Mouse (Mus musculus) intestine, embryonic 15.5 days (tissue): ENCODE data around the gene Stk38. TPM values are rescaled to one million over a fixed set of nuclear protein-coding genes. Genes with fewer than 3 reads are reported as not detected.

Source experiments
- ATAC-seq: fragments of 200-750 bp; cut with Nextera tagmentation; 2 replicates; pipeline ENCODE4 v1.8.0; 2017; ENCODE audit warnings: moderate TSS enrichment, moderate library complexity
- H3K27ac ChIP-seq: fragments of 300-500 bp; sonication (generic); 2 replicates; pipeline ENCODE4 v1.5.1; 2015; ENCODE audit warnings: mild to moderate bottlenecking, inconsistent platforms
- H3K27me3 ChIP-seq: fragments of 300-500 bp; sonication (generic); replicated peaks from 2 replicates; pipeline ENCODE4 v1.6.1; 2015; ENCODE audit warnings: inconsistent platforms
- H3K36me3 ChIP-seq: fragments of 300-500 bp; sonication (generic); 2 replicates; pipeline ENCODE4 v1.6.1; 2015; ENCODE audit warnings: inconsistent platforms
- H3K4me1 ChIP-seq: fragments of 300-500 bp; sonication (generic); replicated peaks from 2 replicates; pipeline ENCODE4 v1.6.1; 2015; ENCODE audit warnings: inconsistent platforms
- H3K4me2 ChIP-seq: fragments of 300-500 bp; sonication (generic); replicated peaks from 2 replicates; pipeline ENCODE4 v1.6.1; 2015; ENCODE audit warnings: mild to moderate bottlenecking, inconsistent platforms
- H3K4me3 ChIP-seq: fragments of 300-500 bp; sonication (generic); replicated peaks from 2 replicates; pipeline ENCODE4 v1.5.1; 2015; ENCODE audit warnings: inconsistent platforms
- H3K9ac ChIP-seq: fragments of 300-500 bp; sonication (generic); 2 replicates; pipeline ENCODE4 v1.6.1; 2015; ENCODE audit warnings: inconsistent platforms
- H3K9me3 ChIP-seq: fragments of 300-500 bp; sonication (generic); 2 replicates; pipeline ENCODE4 v1.6.1; 2016; ENCODE audit warnings: inconsistent platforms
- WGBS: fragments of 180-500 bp; shearing (Covaris S2); methylation state at CpG from one replicate; pipeline ENCODE4 v1.1.7; 2015; 5-methylcytosine and 5-hydroxymethylcytosine counted together
- polyA plus RNA-seq: library from polyadenylated mRNA; unstranded; fragments of >200 nt; fragmentation: Nextera tagmentation; extraction: Ambion mirVana; gene quantifications from 2 replicates; pipeline ENCODE4 v1.2.1, GENCODE M21; 2015

Stk38 gene
- polyA plus RNA-seq, 1 experiment from 2014 or later, result 90.7 TPM

DNA sequence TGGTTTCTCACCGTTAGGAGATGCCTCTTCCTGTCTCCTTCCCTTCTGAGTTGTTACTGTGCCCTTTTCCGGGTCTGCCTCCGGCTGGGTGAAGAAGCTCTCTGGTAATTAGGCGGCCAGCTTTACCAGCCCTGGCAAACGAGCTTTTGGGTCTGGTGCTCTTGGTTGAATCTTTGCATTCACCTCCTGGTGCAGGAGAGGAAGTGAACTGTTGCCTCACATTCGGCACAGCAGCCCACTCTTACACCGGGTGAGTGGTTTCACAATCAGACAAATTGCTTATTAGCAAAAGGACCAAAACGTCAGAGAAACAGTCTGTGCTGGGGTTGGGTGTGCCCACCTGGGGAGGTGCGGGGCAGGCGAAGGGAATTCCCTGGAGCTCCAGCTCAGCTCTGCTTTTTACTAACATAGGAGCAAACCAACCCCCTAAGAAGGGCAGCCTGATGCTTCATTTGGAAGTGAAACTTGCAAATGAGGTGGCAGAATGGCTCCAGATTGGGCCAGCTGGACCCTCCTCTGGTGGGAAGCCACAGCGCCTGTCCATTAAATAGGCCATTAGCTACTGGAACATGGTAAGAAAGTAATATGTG, 40.7 kb downstream of the Stk38 start:
- ATAC-seq, result no peak
- H3K9ac ChIP-seq, result no peak overlapping the region
- no peaks in the 10 kb centered on the region for H3K27me3 ChIP-seq
- H3K4me3 ChIP-seq, result no peak overlapping the region
- H3K4me1 ChIP-seq, result no peaks in the 10 kb centered on the region
- 77% methylated on average over 11 of the region's 11 CpGs for WGBS
- no peak overlapping the region for H3K27ac ChIP-seq
- peaks cover 60% of the 10 kb centered on the region for H3K36me3 ChIP-seq
- no peak overlapping the region for H3K4me2 ChIP-seq
- no peaks in the 10 kb centered on the region for H3K9me3 ChIP-seq

DNA sequence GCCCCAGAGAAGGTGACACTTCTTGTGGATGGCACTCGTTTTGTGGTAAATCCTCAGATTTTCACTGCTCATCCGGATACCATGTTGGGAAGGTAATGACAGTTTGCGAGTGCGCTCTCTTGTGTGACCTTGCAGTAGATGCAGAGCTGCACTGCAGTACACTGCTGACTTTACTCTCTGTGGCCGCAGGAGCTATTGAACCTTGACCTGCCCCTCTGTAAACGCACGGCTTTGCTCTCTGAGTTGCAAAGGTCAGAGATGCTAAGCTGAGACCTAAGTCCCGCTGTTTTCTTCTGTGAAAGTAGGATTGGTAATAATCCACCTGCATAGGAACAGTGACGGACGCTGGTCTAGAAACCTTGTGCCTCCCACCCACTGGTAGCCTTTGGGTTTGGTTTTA, 46.2 kb downstream of the Stk38 start:
- Histone ChIP-seq H3K27me3 (no peaks in the 10 kb centered on the region), H3K36me3 (peaks cover 48% of the 10 kb centered on the region), H3K4me1 (0 out of 2 replicates have a peak, but pooled peaks cover 9% of the 10 kb centered on the region), H3K9me3 (no peaks in the 10 kb centered on the region), H3K4me2 (no peak overlapping the region), H3K4me3 (no peak overlapping the region), H3K9ac (no peak overlapping the region), H3K27ac (no peak overlapping the region)
- 80% methylated on average over 10 of the region's 10 CpGs for WGBS
- ATAC-seq, result no peak

DNA sequence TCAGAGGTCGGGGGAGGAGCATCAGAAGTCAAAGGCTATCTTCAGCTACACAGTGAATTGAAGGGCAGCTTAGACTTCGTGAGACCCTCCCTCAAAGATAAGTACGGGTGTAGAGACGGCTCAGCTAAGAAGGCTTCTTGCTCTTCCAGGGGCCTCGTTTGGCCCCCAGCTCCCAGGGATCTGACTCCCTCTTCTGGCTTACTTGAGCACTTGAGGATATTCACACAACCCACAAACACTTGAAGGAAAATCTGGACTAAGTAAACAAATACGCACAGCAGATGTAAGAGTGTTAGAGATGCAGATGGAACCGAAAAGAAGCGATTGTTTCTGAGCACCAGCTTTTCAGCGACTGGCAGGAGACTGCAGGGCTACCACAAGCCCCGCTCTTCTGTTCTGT, 47.2 kb downstream of the Stk38 start:
- H3K36me3 ChIP-seq, result peaks cover 38% of the 10 kb centered on the region
- H3K9ac ChIP-seq, result no peak overlapping the region
- 50% methylated on average over 10 of the region's 10 CpGs for WGBS
- no peak overlapping the region for H3K4me2 ChIP-seq
- 0 out of 2 replicates have a peak, but pooled peaks cover 9% of the 10 kb centered on the region for H3K4me1 ChIP-seq
- H3K27ac ChIP-seq, result no peak overlapping the region
- H3K27me3 ChIP-seq, result no peaks in the 10 kb centered on the region
- ATAC-seq, result no peak
- H3K4me3 ChIP-seq, result no peak overlapping the region
- no peaks in the 10 kb centered on the region for H3K9me3 ChIP-seq

DNA sequence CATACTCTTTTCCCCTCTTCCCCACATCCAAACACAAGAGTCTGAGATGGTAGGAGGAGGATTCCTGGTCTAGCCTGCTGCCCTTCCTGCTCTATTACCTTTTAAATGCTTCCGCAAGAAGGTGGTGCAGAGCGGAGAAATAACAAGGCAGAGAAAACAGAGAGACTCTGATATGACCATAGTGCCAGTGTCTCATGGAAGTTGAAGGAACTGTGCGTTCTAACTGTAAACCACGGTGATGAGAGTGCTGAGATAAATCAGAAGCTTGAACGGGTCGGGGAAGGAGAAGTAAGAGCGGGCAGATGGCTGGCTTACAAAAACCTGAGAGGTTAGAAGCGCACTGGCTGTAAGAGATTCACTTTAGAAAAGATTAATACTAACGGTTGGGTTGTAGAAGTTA, 53.4 kb downstream of the Stk38 start:
- Histone ChIP-seq H3K27me3 (no peaks in the 10 kb centered on the region), H3K4me3 (no peak overlapping the region), H3K4me1 (peaks cover 18% of the 10 kb centered on the region), H3K27ac (no peak overlapping the region), H3K36me3 (no peaks in the 10 kb centered on the region), H3K4me2 (no peak overlapping the region; the same call in 1 of the 2 replicates), H3K9me3 (no peaks in the 10 kb centered on the region), H3K9ac (no peak overlapping the region)
- no peak for ATAC-seq
- 88% methylated on average over 9 of the region's 9 CpGs for WGBS

DNA sequence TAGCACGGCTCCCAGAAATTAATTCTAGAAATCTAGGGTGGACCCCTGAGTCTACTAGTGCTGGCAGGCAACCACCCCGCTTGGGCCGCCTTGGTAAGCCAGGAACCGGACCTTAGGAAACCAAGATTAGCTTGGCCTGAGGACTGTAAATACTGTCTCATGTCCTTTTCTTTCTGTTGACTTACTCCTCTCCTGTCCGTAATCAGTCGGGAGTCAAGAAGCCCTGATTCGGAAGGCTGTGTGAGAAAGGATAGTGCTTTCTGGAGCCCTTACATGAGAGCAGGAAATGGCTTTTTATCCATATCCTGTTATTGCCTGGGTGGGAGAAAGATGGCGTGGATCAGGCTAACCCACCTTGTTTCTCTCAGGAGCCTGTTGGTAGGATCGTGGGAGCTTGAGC, 54.5 kb downstream of the Stk38 start:
- Histone ChIP-seq H3K9ac (peak overlapping the region; percentile 92), H3K36me3 (no peaks in the 10 kb centered on the region), H3K27me3 (no peaks in the 10 kb centered on the region), H3K9me3 (no peaks in the 10 kb centered on the region), H3K4me3 (peak overlapping the region; percentile 73), H3K4me2 (peak overlapping the region; percentile 79), H3K27ac (0 out of 2 replicates have a peak overlapping the region, but pooled peaks have one; percentile 29), H3K4me1 (peaks cover 18% of the 10 kb centered on the region)
- ATAC-seq, result no peak
- 8% methylated on average over 9 of the region's 9 CpGs for WGBS

DNA sequence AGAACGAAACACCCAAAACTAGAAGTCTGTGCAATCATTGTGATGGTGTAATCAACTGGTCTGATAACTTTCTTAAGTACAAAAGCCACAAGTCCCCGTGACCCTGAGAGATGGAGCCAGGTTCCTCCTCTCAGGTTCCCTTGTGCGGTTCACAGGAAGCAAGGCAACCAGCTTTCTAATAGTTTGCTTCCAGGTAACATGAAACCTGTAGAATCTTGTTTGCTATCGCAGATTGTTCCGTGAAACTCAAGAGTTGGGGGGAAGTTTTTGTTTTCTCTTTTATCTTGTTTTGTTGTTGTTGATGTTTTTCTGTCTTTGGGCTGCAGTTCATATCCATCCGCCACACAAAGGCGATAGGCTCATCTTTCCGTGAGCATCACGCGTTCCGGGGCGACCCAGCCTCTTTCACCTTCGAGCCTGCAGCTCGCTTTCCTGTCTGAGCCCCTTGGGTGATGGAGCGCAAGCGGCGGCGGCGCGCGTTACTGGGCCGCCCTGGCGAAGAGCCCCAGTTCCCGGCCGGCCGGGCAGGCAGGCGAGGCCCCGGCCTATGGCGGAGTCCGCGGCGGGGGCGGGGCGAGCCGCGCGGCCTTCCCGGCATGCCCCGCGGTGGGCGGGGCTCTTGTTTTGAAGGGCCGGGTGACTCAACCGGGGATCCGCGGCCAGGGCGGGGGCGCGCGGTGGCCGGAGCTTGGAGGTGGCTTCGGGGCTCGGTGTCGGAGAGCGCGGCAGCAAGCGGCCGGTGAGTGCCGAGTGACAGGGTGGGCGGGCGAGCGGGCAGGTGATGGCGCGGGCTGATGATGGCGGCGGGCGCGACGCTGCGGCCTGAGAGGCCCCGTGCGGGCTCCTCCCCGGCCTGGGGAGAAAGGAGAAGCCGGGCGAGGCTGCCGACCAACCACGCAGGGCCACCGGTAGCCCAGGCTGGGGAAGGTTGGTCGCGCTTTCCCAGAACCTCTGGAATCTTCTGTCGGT, 55.7 kb downstream of the Stk38 start, which contains the start of gene Kctd20:
TSS of gene Kctd20 (plus strand) at position 120 of the 969 bp plus-strand sequence.
- peaks cover 14% of the 10 kb centered on the region for H3K4me1 ChIP-seq
- under 1% methylated on average over 72 of the region's 80 CpGs for WGBS
- H3K4me3 ChIP-seq, result peak within 1 kb of the TSS; percentile 73
- peak within 1 kb of the TSS; percentile 97 for H3K27ac ChIP-seq
- H3K4me2 ChIP-seq, result peak within 1 kb of the TSS; percentile 79
- H3K27me3 ChIP-seq, result no peaks in the 10 kb centered on the region
- no peaks in the 10 kb centered on the region for H3K36me3 ChIP-seq
- no peaks in the 10 kb centered on the region for H3K9me3 ChIP-seq
- peak within 1 kb of the TSS; percentile 92 for H3K9ac ChIP-seq
- ATAC-seq, result peak; percentile 95

DNA sequence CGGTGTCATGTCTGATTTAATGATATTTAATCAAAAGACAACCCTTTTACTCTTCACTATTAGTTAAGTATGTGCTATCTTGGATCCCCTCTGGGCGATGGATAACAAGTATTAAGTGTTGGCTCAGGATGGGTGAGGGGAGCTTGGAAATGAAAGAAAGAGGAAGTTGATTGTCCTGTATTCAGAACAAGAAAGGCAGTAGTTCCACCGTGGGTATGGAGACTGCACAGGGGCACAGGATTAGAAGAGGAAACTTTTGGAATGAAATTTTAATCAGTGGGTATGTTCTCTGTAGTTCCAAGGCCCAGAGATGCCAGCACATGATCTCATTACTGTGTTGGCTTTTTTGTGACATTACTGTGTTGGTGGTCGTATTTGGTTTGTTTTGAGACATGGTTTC, 57.0 kb downstream of the Stk38 start:
- ATAC-seq, result no peak
- no peak overlapping the region for H3K27ac ChIP-seq
- H3K27me3 ChIP-seq, result no peaks in the 10 kb centered on the region
- H3K36me3 ChIP-seq, result no peaks in the 10 kb centered on the region
- no peak overlapping the region for H3K9ac ChIP-seq
- 71% methylated on average over 4 of the region's 4 CpGs for WGBS
- no peaks in the 10 kb centered on the region for H3K9me3 ChIP-seq
- peaks cover 14% of the 10 kb centered on the region for H3K4me1 ChIP-seq
- H3K4me3 ChIP-seq, result no peak overlapping the region
- no peak overlapping the region for H3K4me2 ChIP-seq

DNA sequence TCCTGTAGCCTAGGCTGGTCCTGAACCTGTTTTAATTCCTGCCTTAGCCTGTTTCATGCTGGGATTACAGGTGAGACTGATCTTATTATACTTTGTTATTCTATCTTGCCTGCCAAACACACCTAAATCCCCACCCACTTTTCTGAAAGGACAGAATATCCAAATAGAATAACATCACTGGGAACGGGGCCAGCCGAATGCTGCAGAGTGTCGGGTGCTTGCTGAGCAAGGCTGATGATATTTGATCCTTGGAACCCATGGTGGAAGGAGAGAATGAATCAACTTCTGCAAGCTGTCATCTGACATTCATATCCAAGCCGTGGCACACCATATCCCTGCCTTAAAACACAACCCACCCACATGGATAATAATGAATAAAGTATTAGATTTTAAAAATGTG, 59.1 kb downstream of the Stk38 start:
- no peak for ATAC-seq
- Histone ChIP-seq H3K9me3 (no peaks in the 10 kb centered on the region), H3K27ac (no peak overlapping the region), H3K27me3 (no peaks in the 10 kb centered on the region), H3K9ac (no peak overlapping the region), H3K4me3 (no peak overlapping the region), H3K4me2 (no peak overlapping the region), H3K36me3 (no peaks in the 10 kb centered on the region), H3K4me1 (peaks cover 10% of the 10 kb centered on the region)
- WGBS, result 56% methylated on average over 4 of the region's 4 CpGs

DNA sequence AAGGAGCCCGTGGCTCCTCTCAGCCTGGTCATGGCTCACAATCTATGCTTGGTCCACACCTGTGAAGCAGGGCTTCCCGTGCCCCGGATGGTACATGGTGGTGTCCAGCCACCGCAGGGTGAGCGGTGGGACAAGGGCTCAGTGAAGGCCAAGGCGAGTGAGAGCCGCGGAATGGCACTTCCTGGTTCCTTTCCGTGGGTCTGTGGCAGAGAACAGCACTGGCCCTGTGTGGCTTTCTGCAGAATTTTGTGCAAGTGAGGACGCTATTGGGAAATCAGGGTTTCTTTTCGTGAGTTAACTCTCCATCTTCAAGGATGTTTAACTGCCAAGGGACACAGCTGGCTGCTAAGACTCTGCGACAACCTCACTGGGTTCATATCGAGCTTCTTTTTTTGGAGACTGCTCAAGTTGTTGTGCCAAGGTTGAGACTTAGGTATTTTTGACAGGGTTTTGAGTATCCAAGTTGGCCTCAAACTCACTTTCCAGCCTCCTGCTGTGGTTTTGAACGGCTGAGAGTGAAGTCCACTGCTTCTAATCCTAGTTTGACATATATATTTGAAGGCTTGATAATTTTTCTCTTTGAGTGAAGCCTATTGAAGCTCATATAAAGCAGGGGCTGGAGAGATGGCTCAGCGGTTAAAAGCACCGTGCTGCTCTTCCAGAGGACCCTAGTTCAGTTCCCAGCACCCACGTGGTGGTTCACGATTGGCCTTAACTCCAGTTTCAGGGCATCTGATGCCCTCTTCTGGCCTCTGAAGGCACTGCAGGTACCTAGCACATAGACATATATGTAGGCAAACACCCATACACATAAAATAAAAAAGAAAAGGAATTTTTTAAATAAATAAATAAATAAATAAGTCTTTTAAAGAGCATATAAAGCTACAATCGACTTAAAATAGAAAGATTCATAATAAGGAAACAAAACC, 60.5 kb downstream of the Stk38 start:
- Histone ChIP-seq H3K4me1 (peaks cover 6% of the 10 kb centered on the region), H3K36me3 (no peaks in the 10 kb centered on the region), H3K9ac (no peak overlapping the region), H3K27me3 (no peaks in the 10 kb centered on the region), H3K9me3 (no peaks in the 10 kb centered on the region), H3K4me2 (no peak overlapping the region), H3K27ac (no peak overlapping the region), H3K4me3 (no peak overlapping the region)
- 91% methylated on average over 19 of the region's 19 CpGs for WGBS
- ATAC-seq, result no peak

DNA sequence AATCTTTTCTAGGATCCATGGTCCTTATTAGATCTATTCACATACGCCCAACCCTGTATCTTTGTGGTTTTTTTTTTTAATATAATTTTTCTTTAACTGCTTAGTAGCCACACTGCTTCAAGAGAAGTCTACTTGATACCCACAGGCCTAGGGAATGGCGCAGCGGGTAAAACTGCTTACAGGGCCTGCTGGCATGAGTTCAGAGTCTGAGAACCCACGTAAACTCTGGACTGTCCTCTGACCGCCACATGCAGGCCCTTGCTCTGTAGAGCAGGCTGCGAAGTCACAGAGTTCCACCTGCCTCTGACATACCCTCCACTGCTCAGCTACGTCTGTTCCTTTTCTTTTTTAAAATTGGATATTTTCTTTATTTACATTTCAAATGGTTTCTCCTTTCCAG, 63.3 kb downstream of the Stk38 start:
- no peak for ATAC-seq
- WGBS, result 88% methylated on average over 7 of the region's 7 CpGs
- no peaks in the 10 kb centered on the region for H3K36me3 ChIP-seq
- H3K9ac ChIP-seq, result no peak overlapping the region
- no peak overlapping the region for H3K4me3 ChIP-seq
- H3K4me1 ChIP-seq, result no peaks in the 10 kb centered on the region
- H3K4me2 ChIP-seq, result no peak overlapping the region
- H3K27ac ChIP-seq, result no peak overlapping the region
- no peaks in the 10 kb centered on the region for H3K9me3 ChIP-seq
- H3K27me3 ChIP-seq, result no peaks in the 10 kb centered on the region

DNA sequence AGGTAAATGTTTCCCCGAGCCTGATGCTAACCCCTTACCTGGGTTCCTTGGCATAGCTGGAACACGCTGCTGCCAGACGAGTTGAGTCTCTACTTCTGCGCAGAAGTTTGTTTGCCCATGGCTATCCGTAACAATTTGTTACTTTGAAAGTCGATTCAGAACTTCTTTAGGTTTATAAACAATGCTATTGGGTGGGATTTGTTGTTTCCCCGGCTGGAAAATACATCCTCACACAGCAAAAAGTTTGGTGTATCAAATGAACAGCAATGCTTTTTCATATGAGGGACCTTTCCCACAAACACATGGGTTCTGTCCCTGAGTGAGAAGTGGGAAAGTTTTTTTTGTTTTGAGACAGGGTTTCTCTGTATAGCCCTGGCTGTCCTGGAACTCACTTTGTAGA, 64.1 kb downstream of the Stk38 start, which contains the start of gene Pxt1:
TSS of gene Pxt1 (minus strand) at position 101 of the 400 bp plus-strand sequence.
- no peak within 1 kb of the TSS for H3K4me3 ChIP-seq
- no peak within 1 kb of the TSS for H3K27ac ChIP-seq
- WGBS, result 84% methylated on average over 7 of the region's 7 CpGs
- ATAC-seq, result no peak
- no peaks in the 10 kb centered on the region for H3K27me3 ChIP-seq
- no peaks in the 10 kb centered on the region for H3K4me1 ChIP-seq
- no peak within 1 kb of the TSS for H3K9ac ChIP-seq
- H3K36me3 ChIP-seq, result no peaks in the 10 kb centered on the region
- no peaks in the 10 kb centered on the region for H3K9me3 ChIP-seq
- no peak within 1 kb of the TSS for H3K4me2 ChIP-seq

DNA sequence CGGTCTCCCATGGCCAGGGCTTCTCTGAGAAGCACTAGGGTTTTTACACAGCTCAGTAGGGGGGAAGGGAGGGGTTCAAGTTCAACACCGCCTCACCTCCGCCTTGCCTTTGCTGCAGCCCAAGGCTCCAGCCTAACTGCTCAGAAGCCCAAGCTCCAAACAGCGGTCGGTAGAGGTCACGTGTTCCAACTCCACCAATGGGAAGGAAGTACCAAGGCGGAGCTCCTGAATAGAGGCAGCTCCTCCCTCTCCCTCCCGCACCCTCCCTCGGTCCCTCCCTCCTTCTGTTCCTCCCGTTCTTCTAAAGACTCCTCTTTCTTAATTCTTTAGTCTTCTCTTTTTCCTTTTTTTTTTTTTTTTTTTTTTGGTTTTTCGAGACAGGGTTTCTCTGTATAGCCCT, 65.7 kb downstream of the Stk38 start:
- H3K27me3 ChIP-seq, result no peaks in the 10 kb centered on the region
- H3K9ac ChIP-seq, result no peak overlapping the region
- H3K36me3 ChIP-seq, result no peaks in the 10 kb centered on the region
- no peaks in the 10 kb centered on the region for H3K4me1 ChIP-seq
- H3K4me3 ChIP-seq, result no peak overlapping the region
- no peak for ATAC-seq
- no peaks in the 10 kb centered on the region for H3K9me3 ChIP-seq
- H3K4me2 ChIP-seq, result no peak overlapping the region
- H3K27ac ChIP-seq, result no peak overlapping the region
- WGBS, result 75% methylated on average over 10 of the region's 11 CpGs
